Mouse (Mus musculus) G1E (cell line): Measurements from ENCODE around the gene Cdc25b. TPM values are rescaled to one million over a fixed set of nuclear protein-coding genes. Genes with fewer than 3 reads are reported as not detected.
A peak's percentile ranks its signal among the peaks of the same experiment; 100 is the strongest.

Experiments used
- ATAC-seq: 2 replicates; pipeline ENCODE4 v1.8.0; 2016; ENCODE audit warnings: mild to moderate bottlenecking; ENCODE audit not compliant: insufficient number of reproducible peaks, poor library complexity, low FRiP score, severe bottlenecking; ENCODE audit errors: extremely low read depth
- DNase-seq: peaks from one replicate; pipeline ENCODE4 v3.0.0; 2012; ENCODE audit warnings: low spot score
- H3K27me3 ChIP-seq: 2 replicates; pipeline ENCODE4 v1.6.1; 2012; ENCODE audit warnings: mild to moderate bottlenecking, low read length, inconsistent platforms; ENCODE audit not compliant: insufficient read depth
- H3K36me3 ChIP-seq: replicated peaks from 2 replicates; pipeline ENCODE3; 2012; ENCODE audit warnings: mild to moderate bottlenecking, inconsistent platforms
- H3K4me1 ChIP-seq: 2 replicates; pipeline ENCODE4 v1.6.1; 2012; ENCODE audit warnings: low read depth, low read length, inconsistent platforms, mixed read lengths; ENCODE audit not compliant: insufficient read depth
- H3K4me3 ChIP-seq: 2 replicates; pipeline ENCODE4 v1.5.1; 2012; ENCODE audit warnings: low read depth, mild to moderate bottlenecking, inconsistent platforms, low read length, moderate library complexity, mixed read lengths
- H3K9me3 ChIP-seq: replicated peaks from 2 replicates; pipeline ENCODE4 v1.6.1; 2012; ENCODE audit warnings: inconsistent platforms
- CTCF ChIP-seq: IDR thresholded peaks from 2 replicates; pipeline ENCODE4 v1.5.1; 2012; ENCODE audit warnings: low read depth, low read length, inconsistent platforms, mixed read lengths
- GATA1 ChIP-seq: IDR thresholded peaks from 2 replicates; pipeline ENCODE4 v1.6.1; 2012; ENCODE audit warnings: borderline replicate concordance, low read length, inconsistent platforms, mixed read lengths
- GATA2 ChIP-seq: IDR thresholded peaks from 2 replicates; pipeline ENCODE4 v1.6.1; 2012; ENCODE audit warnings: low read depth, low read length, inconsistent platforms, borderline replicate concordance
- POLR2AphosphoS5 ChIP-seq: IDR thresholded peaks from 2 replicates; pipeline ENCODE4 v1.6.1; 2012; ENCODE audit warnings: low read depth, low read length, inconsistent platforms; ENCODE audit not compliant: insufficient replicate concordance
- TAL1 ChIP-seq: conservative IDR thresholded peaks from 2 replicates; pipeline ENCODE4 v1.6.1; 2012; ENCODE audit warnings: low read depth, low read length, inconsistent platforms, mixed read lengths
- polyA plus RNA-seq: library from polyadenylated mRNA; stranded (reverse); fragments of >175 nt; gene quantifications from 2 replicates; pipeline ENCODE4 v1.2.3, GENCODE M21; 2012
- total RNA-seq, 2 experiments: library from RNA; stranded (forward) in 1 of 2; stranded (reverse) in 1 of 2; fragments of 200-1000 nt in 1 of 2; fragments of >200 nt in 1 of 2; fragmentation: Nextera tagmentation in 1 of 2; gene quantifications; 2 replicates each; pipeline ENCODE4 v1.2.3; 2014 to 2017

The Cdc25b gene
- total and polyA plus RNA-seq, 3 experiments = 7.0 to 85.9 (median 14.2) TPM

DNA sequence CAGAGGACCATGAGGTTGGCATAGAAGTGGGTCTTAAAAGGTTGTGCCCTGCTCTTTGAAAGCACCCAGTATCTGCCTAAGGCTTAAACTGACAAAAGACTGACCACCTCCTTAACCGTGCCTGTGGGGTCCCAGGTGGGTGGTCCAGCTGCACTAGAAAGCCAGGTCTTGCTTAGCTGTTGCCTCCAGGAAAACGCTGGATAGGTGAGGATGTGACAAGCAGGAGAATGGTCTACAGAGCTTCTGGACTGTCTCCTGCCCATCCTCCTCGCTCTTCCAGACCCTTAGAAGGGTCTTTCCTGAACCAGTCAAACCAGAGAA lies 813 bp downstream of the Cdc25b start:
- H3K4me3 ChIP-seq = peak overlapping the region; percentile 78
- peaks cover 6% of the 10 kb centered on the region; the same call in 1 of the 2 replicates for H3K27me3 ChIP-seq
- peaks cover 21% of the 10 kb centered on the region for H3K36me3 ChIP-seq
- ATAC-seq (no peak), DNase-seq (no peak)
- no peak for TF ChIP-seq GATA2
- TF ChIP-seq POLR2AphosphoS5 = no peak
- H3K4me1 ChIP-seq = peaks cover 50% of the 10 kb centered on the region
- H3K9me3 ChIP-seq = no peaks in the 10 kb centered on the region

DNA sequence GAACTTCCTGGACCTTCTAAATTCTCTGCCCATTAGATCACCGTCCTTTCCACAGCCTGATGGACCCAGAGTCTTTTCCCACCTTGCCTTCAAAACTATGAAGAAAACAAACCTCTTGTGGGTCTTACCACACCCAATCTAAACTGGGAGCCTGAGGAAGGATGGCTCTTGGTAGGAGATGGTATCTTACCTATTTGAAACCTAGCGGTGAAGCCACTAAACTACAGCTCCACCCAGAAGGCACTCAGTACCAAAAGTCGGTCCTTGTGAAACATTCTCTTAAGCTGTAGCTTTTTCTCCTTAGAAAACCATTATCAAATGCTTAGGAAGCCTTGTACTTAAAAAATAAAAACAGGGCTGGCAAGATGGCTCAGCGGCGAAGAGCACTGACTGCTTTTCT lies 1.6 kb downstream of the Cdc25b start:
- Histone ChIP-seq H3K27me3 (peaks cover 6% of the 10 kb centered on the region; the same call in 1 of the 2 replicates), H3K4me3 (no peak overlapping the region), H3K9me3 (no peaks in the 10 kb centered on the region), H3K36me3 (peaks cover 28% of the 10 kb centered on the region), H3K4me1 (peaks cover 50% of the 10 kb centered on the region)
- ATAC-seq (no peak), DNase-seq (no peak)
- TF ChIP-seq TAL1 (no peak), POLR2AphosphoS5 (no peak), GATA2 (no peak), CTCF (no peak), GATA1 (no peak)

DNA sequence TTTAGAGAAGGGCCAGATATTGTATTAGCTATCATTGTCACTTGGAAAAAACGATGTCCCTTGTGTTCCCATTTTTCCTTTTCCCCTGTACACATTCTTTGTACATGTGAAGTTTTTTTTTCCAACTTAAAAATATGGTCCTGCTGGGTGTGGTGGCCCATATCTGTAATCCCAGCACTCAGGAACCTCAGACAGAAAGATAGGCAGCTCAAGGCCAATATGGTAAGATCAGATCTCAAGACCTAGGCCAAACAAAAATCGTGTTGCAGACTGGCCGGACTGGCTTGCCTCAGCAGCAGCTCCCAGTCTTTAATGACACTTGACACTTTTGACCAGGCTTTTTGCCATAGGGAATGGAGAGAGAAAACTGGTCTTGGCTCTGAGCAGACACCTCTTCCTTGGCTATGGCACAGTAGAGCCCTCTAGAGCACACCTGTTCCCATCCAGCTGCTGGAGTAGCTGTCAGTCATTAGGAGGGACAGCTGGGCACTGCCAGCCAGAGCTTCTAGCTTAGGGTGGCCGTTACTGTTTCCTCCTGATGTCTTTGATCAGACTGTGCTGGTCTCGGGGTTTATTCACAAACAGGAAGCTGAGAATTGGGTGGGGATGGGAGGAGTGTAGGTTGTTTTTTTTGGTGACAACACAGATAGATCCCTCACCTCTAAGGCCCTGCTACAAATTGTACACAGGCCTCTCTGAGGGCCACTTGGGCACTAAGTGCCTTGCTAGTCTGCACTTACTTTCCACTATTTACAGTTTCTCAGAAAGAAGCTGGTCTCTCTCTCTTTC lies 3.0 kb downstream of the Cdc25b start:
- Histone ChIP-seq H3K36me3 (peaks cover 42% of the 10 kb centered on the region), H3K4me3 (no peak overlapping the region), H3K9me3 (no peaks in the 10 kb centered on the region), H3K27me3 (peaks cover 10% of the 10 kb centered on the region; the same call in 1 of the 2 replicates), H3K4me1 (peaks cover 50% of the 10 kb centered on the region)
- TF ChIP-seq GATA2 (no peak), TAL1 (no peak), GATA1 (no peak), POLR2AphosphoS5 (no peak), CTCF (no peak)
- DNase-seq (no peak), ATAC-seq (0 out of 2 replicates have a peak, but pooled peaks have one; percentile 16)

DNA sequence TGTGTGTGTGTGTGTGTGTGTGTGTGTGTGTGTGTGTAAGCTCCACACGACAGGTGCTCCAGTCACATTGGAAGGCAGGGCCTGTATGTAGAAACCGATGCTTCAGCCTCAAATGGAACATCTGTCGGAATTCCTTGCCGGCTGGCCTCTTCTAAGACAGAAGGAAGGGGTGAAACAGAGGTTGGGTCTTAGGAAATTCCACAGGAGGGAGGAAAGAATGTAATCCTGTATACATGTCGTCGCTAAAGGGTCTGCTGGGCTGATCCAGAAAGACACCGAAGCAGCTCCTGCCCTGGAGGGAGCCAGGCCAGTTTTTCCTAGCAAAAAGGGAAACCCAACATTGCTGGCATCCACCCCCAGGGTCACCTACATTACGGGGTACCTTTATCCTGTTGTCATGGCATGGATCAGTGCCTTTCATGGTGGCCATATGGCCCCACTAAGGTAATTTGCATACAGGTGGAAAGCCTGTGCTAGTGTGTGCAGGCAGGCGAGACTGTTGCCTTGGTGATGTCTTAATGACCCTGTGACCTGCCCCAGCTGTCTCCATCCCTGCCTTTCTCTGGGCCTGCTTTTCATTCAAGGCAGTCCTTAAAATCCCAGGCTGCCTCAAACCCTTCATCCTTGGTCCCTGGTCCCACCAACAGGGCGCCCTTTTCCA lies 3.7 kb downstream of the Cdc25b start:
- no peak for DNase-seq
- H3K4me3 ChIP-seq = no peak overlapping the region
- TF ChIP-seq GATA2 (no peak), TAL1 (no peak), CTCF (no peak)
- no peak for ATAC-seq
- H3K4me1 ChIP-seq = peaks cover 50% of the 10 kb centered on the region
- peaks cover 46% of the 10 kb centered on the region for H3K36me3 ChIP-seq
- peaks cover 12% of the 10 kb centered on the region; the same call in 1 of the 2 replicates for H3K27me3 ChIP-seq
- no peaks in the 10 kb centered on the region for H3K9me3 ChIP-seq

DNA sequence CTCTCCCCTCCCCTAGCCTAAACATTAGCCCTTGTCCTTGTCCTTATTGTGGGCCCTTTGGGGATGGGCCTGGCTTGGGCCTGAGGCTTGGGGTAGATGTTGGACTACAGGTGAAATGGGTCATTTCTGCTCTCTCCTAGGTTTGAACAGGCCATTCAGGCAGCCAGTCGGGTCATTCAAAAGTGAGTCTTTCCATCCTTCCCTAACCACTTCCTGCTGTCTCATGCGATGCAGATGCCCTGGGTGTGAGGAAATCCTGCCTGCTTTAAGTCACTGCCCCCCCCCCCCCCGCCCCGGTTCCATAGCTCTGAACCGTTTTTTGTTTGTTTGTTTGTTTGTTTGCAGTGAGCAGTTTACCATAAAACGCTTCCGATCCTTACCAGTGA lies 4.2 kb downstream of the Cdc25b start:
- ATAC-seq (no peak), DNase-seq (no peak)
- Histone ChIP-seq H3K9me3 (no peaks in the 10 kb centered on the region), H3K4me1 (peaks cover 46% of the 10 kb centered on the region), H3K36me3 (peaks cover 46% of the 10 kb centered on the region), H3K4me3 (no peak overlapping the region), H3K27me3 (peaks cover 9% of the 10 kb centered on the region; the same call in 1 of the 2 replicates)
- TF ChIP-seq GATA1 (no peak), CTCF (no peak), TAL1 (no peak), GATA2 (no peak), POLR2AphosphoS5 (no peak)

DNA sequence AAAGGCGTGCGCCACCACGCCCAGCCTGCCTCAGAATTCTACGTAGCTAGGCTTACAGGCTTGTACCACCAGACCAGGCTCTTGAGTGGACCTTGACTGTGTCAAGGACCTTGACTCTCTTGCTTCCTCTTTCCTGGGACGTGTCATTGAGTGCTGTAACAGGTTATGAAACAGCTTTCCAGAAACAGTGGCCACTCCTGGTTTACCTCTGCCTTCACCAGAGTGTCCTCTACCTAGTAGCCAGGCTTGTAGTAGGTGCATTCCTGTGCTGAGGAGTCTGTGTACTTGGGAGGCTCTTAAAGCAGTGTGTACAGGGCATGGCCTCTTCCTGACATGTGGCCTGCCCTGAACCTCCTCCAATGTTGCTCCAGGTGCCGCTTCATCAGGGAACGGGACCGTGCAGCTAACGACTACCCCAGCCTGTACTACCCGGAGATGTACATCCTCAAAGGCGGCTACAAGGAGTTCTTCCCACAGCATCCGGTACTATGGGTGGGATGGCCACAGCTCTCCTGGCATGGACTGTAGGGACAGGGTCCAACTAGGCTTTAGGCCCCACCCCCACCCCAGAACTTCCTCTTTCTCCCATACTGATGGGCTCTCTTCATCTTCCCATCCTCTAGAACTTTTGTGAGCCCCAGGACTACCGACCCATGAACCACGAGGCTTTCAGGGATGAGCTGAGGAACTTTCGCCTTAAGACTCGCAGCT lies 10.0 kb downstream of the Cdc25b start:
- TF ChIP-seq GATA1 (no peak), GATA2 (no peak), POLR2AphosphoS5 (no peak), TAL1 (no peak)
- no peaks in the 10 kb centered on the region for H3K9me3 ChIP-seq
- H3K4me1 ChIP-seq = peaks cover 11% of the 10 kb centered on the region
- H3K36me3 ChIP-seq = peaks cover 39% of the 10 kb centered on the region
- no peak overlapping the region for H3K4me3 ChIP-seq
- peaks cover 11% of the 10 kb centered on the region for H3K27me3 ChIP-seq
- ATAC-seq (0 out of 2 replicates have a peak, but pooled peaks have one; percentile 4), DNase-seq (no peak)
